ENCODE assay signal across 20 mouse cellular contexts in genomic region chr14:74822757-74823680, GRCm38 (mm10).
DNase-seq lines count a peak whose midpoint lies in the region; ATAC-seq lines count a peak whose summit lies in the region.
"Had no signal": no experiment of that assay in that cellular context is flagged by ENCODE, and none has a peak within 500 bp of the region (broad histone marks: within the 10 kb centered on the region; RNA-seq: fewer than 3 reads in every experiment).

No protein-coding gene starts in this region.

- WGBS in heart, embryonic 12.5 days: 76% methylated on average over 7 of the region's 7 CpGs
- whole genome bisulfite sequencing in heart, embryonic 11.5 days (ENCODE audit: insufficient replicate concordance): 81% methylated on average over 7 of the region's 7 CpGs
- whole genome bisulfite sequencing in hindbrain, embryonic 12.5 days: 87% methylated on average over 7 of the region's 7 CpGs

- H3K4me3 ChIP-seq in heart, embryonic 12.5 days: no peak overlapping the region
- H3K4me3 ChIP-seq in heart, embryonic 11.5 days (ENCODE audit: low read depth, low read length): no peak overlapping the region
- H3K4me3 ChIP-seq in hindbrain, embryonic 12.5 days: no peak overlapping the region

- peak; percentile 39 to 62 for DNase-seq in cerebellum, postnatal 14 days
- no peak for DNase-seq in cerebellum, adult 18-20 months
- DNase-seq in 3T3-L1 (ENCODE audit: low read depth, low spot score): peak; percentile 43
- peak; percentile 24 for DNase-seq in brain, embryonic 18.5 days (ENCODE audit: low read depth, low spot score)
- DNase-seq in cerebellum, adult 11-12 months: no peak
- DNase-seq: adrenal gland, postnatal 25 days; cerebellum, postnatal 25 days; kidney, adult 2 months; kidney, postnatal 14 days; lung, adult 2 months; right cerebral cortex, postnatal 14 days; thymus, postnatal 36 days had no signal

- H3K9me3 ChIP-seq in heart, embryonic 12.5 days (replicated peaks): no peaks in the 10 kb centered on the region
- H3K9me3 ChIP-seq in heart, embryonic 11.5 days (replicated peaks; ENCODE audit: control insufficient read depth, low read length): no peaks in the 10 kb centered on the region
- H3K9me3 ChIP-seq in hindbrain, embryonic 12.5 days (replicated peaks): no peaks in the 10 kb centered on the region

- H3K27me3 ChIP-seq in heart, embryonic 12.5 days (replicated peaks): no peaks in the 10 kb centered on the region
- no peaks in the 10 kb centered on the region for H3K27me3 ChIP-seq in heart, embryonic 11.5 days (ENCODE audit: control insufficient read depth, insufficient read depth, low read length)
- H3K27me3 ChIP-seq in hindbrain, embryonic 12.5 days: no peaks in the 10 kb centered on the region

- no peak overlapping the region for H3K9ac ChIP-seq in heart, embryonic 12.5 days
- no peak overlapping the region for H3K9ac ChIP-seq in heart, embryonic 11.5 days (ENCODE audit: low read depth, low read length)
- H3K9ac ChIP-seq in hindbrain, embryonic 12.5 days: no peak overlapping the region

- no peak for ATAC-seq in heart, embryonic 12.5 days (ENCODE audit: insufficient number of reproducible peaks, low FRiP score)
- ATAC-seq in heart, embryonic 11.5 days (replicated peaks; ENCODE audit: insufficient number of reproducible peaks, low FRiP score, low TSS enrichment): no peak
- ATAC-seq in hindbrain, embryonic 12.5 days (ENCODE audit: low FRiP score): no peak
- ATAC-seq: activated CD4-positive, CD25-positive, alpha-beta regulatory T cell, adult 4 months; hindbrain, postnatal 0 days had no signal

- peak overlapping the region; percentile 30; the same call in 1 of the 2 replicates for H3K27ac ChIP-seq in heart, embryonic 12.5 days (ENCODE audit: poor library complexity, severe bottlenecking)
- no peak overlapping the region for H3K27ac ChIP-seq in heart, embryonic 11.5 days (ENCODE audit: low read depth, low read length)
- H3K27ac ChIP-seq in hindbrain, embryonic 12.5 days: no peak overlapping the region
- H3K27ac ChIP-seq: hindbrain, postnatal 0 days; macrophage had no signal

- H3K4me1 ChIP-seq in heart, embryonic 12.5 days (replicated peaks): peaks cover 38% of the 10 kb centered on the region
- H3K4me1 ChIP-seq in heart, embryonic 11.5 days (ENCODE audit: control insufficient read depth, insufficient read depth, low read length): peaks cover 17% of the 10 kb centered on the region
- H3K4me1 ChIP-seq in hindbrain, embryonic 12.5 days: no peaks in the 10 kb centered on the region

- H3K4me2 ChIP-seq in heart, embryonic 12.5 days: no peak overlapping the region
- H3K4me2 ChIP-seq in heart, embryonic 11.5 days: no peak overlapping the region
- no peak overlapping the region for H3K4me2 ChIP-seq in hindbrain, embryonic 12.5 days (replicated peaks)
- H3K4me2 ChIP-seq: liver, embryonic 11.5 days; midbrain, embryonic 11.5 days had no signal

- peaks cover 16% of the 10 kb centered on the region for H3K36me3 ChIP-seq in heart, embryonic 12.5 days
- no peaks in the 10 kb centered on the region for H3K36me3 ChIP-seq in heart, embryonic 11.5 days (ENCODE audit: control insufficient read depth, insufficient read depth, low read length)
- H3K36me3 ChIP-seq in hindbrain, embryonic 12.5 days: 0 out of 2 replicates have a peak, but pooled peaks cover 3% of the 10 kb centered on the region

Comparison
In these comparisons a context has a peak if more than half of its experiments do, and no peak if none do; other contexts are left out.
1. DNase-seq: peak in cerebellum, postnatal 14 days (2 of 2), 3T3-L1 (single experiment) and brain, embryonic 18.5 days (single experiment); none in cerebellum, adult 18-20 months (0 of 2) and cerebellum, adult 11-12 months (single experiment).